Mouse (Mus musculus): ENCODE measurements around the gene Ppp1r27. TPM values are rescaled to one million over a fixed set of nuclear protein-coding genes. Genes with fewer than 3 reads are reported as not detected.

Ppp1r27 gene
- polyA plus RNA-seq, 1 experiment from 2014 or later: 0.57 TPM

- no peak overlapping the region for H3K4me2 ChIP-seq (replicated peaks; ENCODE audit: low read depth, low read length)
- peaks cover 25% of the 10 kb centered on the region for H3K27me3 ChIP-seq (ENCODE audit: insufficient read depth, low read length)
- H3K9me3 ChIP-seq (ENCODE audit: low read length): no peaks in the 10 kb centered on the region
- peaks cover 36% of the 10 kb centered on the region for H3K4me1 ChIP-seq (ENCODE audit: insufficient read depth, low read length)
- H3K36me3 ChIP-seq (ENCODE audit: insufficient read depth, low read length): no peaks in the 10 kb centered on the region
- no peak overlapping the region for H3K9ac ChIP-seq (replicated peaks; ENCODE audit: low read length)
- 79% methylated on average over 3 of the region's 3 CpGs for WGBS
- no peak overlapping the region for H3K4me3 ChIP-seq (ENCODE audit: low read length)
- ATAC-seq (ENCODE audit: low FRiP score, low TSS enrichment): no peak
- H3K27ac ChIP-seq (ENCODE audit: low read length): no peak overlapping the region
Observed at GRCm38 (mm10) chr11:120535804-120536203, 15.1 kb downstream of the Ppp1r27 start.

- H3K9me3 ChIP-seq (ENCODE audit: low read length): no peaks in the 10 kb centered on the region
- peaks cover 29% of the 10 kb centered on the region for H3K27me3 ChIP-seq (ENCODE audit: insufficient read depth, low read length)
- no peak overlapping the region for H3K27ac ChIP-seq (ENCODE audit: low read length)
- no peak overlapping the region for H3K4me2 ChIP-seq (replicated peaks; ENCODE audit: low read depth, low read length)
- H3K4me3 ChIP-seq (ENCODE audit: low read length): no peak overlapping the region
- WGBS: 74% methylated on average over 3 of the region's 3 CpGs
- no peaks in the 10 kb centered on the region for H3K36me3 ChIP-seq (ENCODE audit: insufficient read depth, low read length)
- H3K4me1 ChIP-seq (ENCODE audit: insufficient read depth, low read length): peaks cover 37% of the 10 kb centered on the region
- no peak overlapping the region for H3K9ac ChIP-seq (replicated peaks; ENCODE audit: low read length)
- ATAC-seq (ENCODE audit: low FRiP score, low TSS enrichment): no peak
Observed at GRCm38 (mm10) chr11:120535145-120535544, 15.8 kb downstream of the Ppp1r27 start.

GRCm38 (mm10) chr11:120534093-120534492 is 16.8 kb downstream of the Ppp1r27 start:
- 82% methylated on average over 8 of the region's 8 CpGs for WGBS
- no peak overlapping the region for H3K9ac ChIP-seq (replicated peaks; ENCODE audit: low read length)
- no peak overlapping the region for H3K4me2 ChIP-seq (replicated peaks; ENCODE audit: low read depth, low read length)
- H3K36me3 ChIP-seq (ENCODE audit: insufficient read depth, low read length): no peaks in the 10 kb centered on the region
- H3K27me3 ChIP-seq (ENCODE audit: insufficient read depth, low read length): peaks cover 40% of the 10 kb centered on the region
- no peak for ATAC-seq (ENCODE audit: low FRiP score, low TSS enrichment)
- H3K9me3 ChIP-seq (ENCODE audit: low read length): no peaks in the 10 kb centered on the region
- peaks cover 26% of the 10 kb centered on the region for H3K4me1 ChIP-seq (ENCODE audit: insufficient read depth, low read length)
- H3K4me3 ChIP-seq (ENCODE audit: low read length): no peak overlapping the region
- no peak overlapping the region for H3K27ac ChIP-seq (ENCODE audit: low read length)

- H3K9me3 ChIP-seq (ENCODE audit: low read length): no peaks in the 10 kb centered on the region
- H3K27me3 ChIP-seq (ENCODE audit: insufficient read depth, low read length): peaks cover 52% of the 10 kb centered on the region
- no peaks in the 10 kb centered on the region for H3K36me3 ChIP-seq (ENCODE audit: insufficient read depth, low read length)
- H3K9ac ChIP-seq (replicated peaks; ENCODE audit: low read length): no peak overlapping the region
- 25% methylated on average over 9 of the region's 9 CpGs for WGBS
- no peak overlapping the region for H3K4me3 ChIP-seq (ENCODE audit: low read length)
- no peak overlapping the region for H3K4me2 ChIP-seq (replicated peaks; ENCODE audit: low read depth, low read length)
- no peak overlapping the region for H3K27ac ChIP-seq (ENCODE audit: low read length)
- ATAC-seq (ENCODE audit: low FRiP score, low TSS enrichment): no peak
- H3K4me1 ChIP-seq (ENCODE audit: insufficient read depth, low read length): peaks cover 16% of the 10 kb centered on the region
Observed at GRCm38 (mm10) chr11:120531646-120532045, 19.3 kb downstream of the Ppp1r27 start.

- ATAC-seq (ENCODE audit: low FRiP score, low TSS enrichment): peak; percentile 62
- H3K27ac ChIP-seq (ENCODE audit: low read length): no peak within 1 kb of the TSS
- H3K27me3 ChIP-seq (ENCODE audit: insufficient read depth, low read length): peaks cover 52% of the 10 kb centered on the region
- 10% methylated on average over 53 of the region's 62 CpGs for WGBS
- H3K4me3 ChIP-seq (ENCODE audit: low read length): peak within 1 kb of the TSS; percentile 39
- H3K4me2 ChIP-seq (replicated peaks; ENCODE audit: low read depth, low read length): peak within 1 kb of the TSS; percentile 61
- no peaks in the 10 kb centered on the region for H3K9me3 ChIP-seq (ENCODE audit: low read length)
- H3K9ac ChIP-seq (replicated peaks; ENCODE audit: low read length): peak within 1 kb of the TSS; percentile 64
- peaks cover 16% of the 10 kb centered on the region for H3K4me1 ChIP-seq (ENCODE audit: insufficient read depth, low read length)
- H3K36me3 ChIP-seq (ENCODE audit: insufficient read depth, low read length): no peaks in the 10 kb centered on the region
Observed at GRCm38 (mm10) chr11:120530085-120530964, 20.6 kb downstream of the Ppp1r27 start, which contains the start of gene Gcgr. Gcgr (plus strand) TSS chr11:120530699.

- peaks cover 16% of the 10 kb centered on the region for H3K4me1 ChIP-seq (ENCODE audit: insufficient read depth, low read length)
- H3K4me2 ChIP-seq (replicated peaks; ENCODE audit: low read depth, low read length): no peak overlapping the region
- WGBS: 68% methylated on average over 4 of the region's 4 CpGs
- H3K36me3 ChIP-seq (ENCODE audit: insufficient read depth, low read length): no peaks in the 10 kb centered on the region
- peaks cover 52% of the 10 kb centered on the region for H3K27me3 ChIP-seq (ENCODE audit: insufficient read depth, low read length)
- no peak for ATAC-seq (ENCODE audit: low FRiP score, low TSS enrichment)
- H3K27ac ChIP-seq (ENCODE audit: low read length): no peak overlapping the region
- no peak overlapping the region for H3K9ac ChIP-seq (replicated peaks; ENCODE audit: low read length)
- H3K9me3 ChIP-seq (ENCODE audit: low read length): no peaks in the 10 kb centered on the region
- no peak overlapping the region for H3K4me3 ChIP-seq (ENCODE audit: low read length)
Observed at GRCm38 (mm10) chr11:120528903-120529302, 22.0 kb downstream of the Ppp1r27 start.

- H3K27me3 ChIP-seq (ENCODE audit: insufficient read depth, low read length): peaks cover 48% of the 10 kb centered on the region
Observed at GRCm38 (mm10) chr11:120527690-120528354, 23.1 kb downstream of the Ppp1r27 start.

GRCm38 (mm10) chr11:120525959-120526358 is 25.0 kb downstream of the Ppp1r27 start:
- Histone ChIP-seq H3K27ac (ENCODE audit: low read length) (no peak overlapping the region), H3K36me3 (ENCODE audit: insufficient read depth, low read length) (no peaks in the 10 kb centered on the region), H3K9me3 (ENCODE audit: low read length) (no peaks in the 10 kb centered on the region), H3K4me3 (ENCODE audit: low read length) (no peak overlapping the region), H3K9ac (replicated peaks; ENCODE audit: low read length) (no peak overlapping the region), H3K27me3 (ENCODE audit: insufficient read depth, low read length) (peaks cover 29% of the 10 kb centered on the region), H3K4me2 (replicated peaks; ENCODE audit: low read depth, low read length) (no peak overlapping the region), H3K4me1 (ENCODE audit: insufficient read depth, low read length) (peaks cover 8% of the 10 kb centered on the region)
- WGBS: 91% methylated on average over 2 of the region's 2 CpGs
- no peak for ATAC-seq (ENCODE audit: low FRiP score, low TSS enrichment)

More at GRCm38 (mm10) chr11:120527690-120528354, 23.1 kb downstream of the Ppp1r27 start:
- no peak for ATAC-seq (ENCODE audit: low FRiP score, low TSS enrichment)
- Histone ChIP-seq H3K4me2 (replicated peaks; ENCODE audit: low read depth, low read length) (no peak overlapping the region), H3K36me3 (ENCODE audit: insufficient read depth, low read length) (no peaks in the 10 kb centered on the region), H3K4me3 (ENCODE audit: low read length) (no peak overlapping the region), H3K9me3 (ENCODE audit: low read length) (no peaks in the 10 kb centered on the region), H3K9ac (replicated peaks; ENCODE audit: low read length) (no peak overlapping the region), H3K27ac (ENCODE audit: low read length) (no peak overlapping the region), H3K4me1 (ENCODE audit: insufficient read depth, low read length) (peaks cover 16% of the 10 kb centered on the region)
- WGBS: 78% methylated on average over 9 of the region's 9 CpGs

GRCm38 (mm10) chr11:120522581-120522980 is 28.4 kb downstream of the Ppp1r27 start:
- H3K27me3 ChIP-seq (ENCODE audit: insufficient read depth, low read length): no peaks in the 10 kb centered on the region
- WGBS: 84% methylated on average over 8 of the region's 8 CpGs
- no peaks in the 10 kb centered on the region for H3K36me3 ChIP-seq (ENCODE audit: insufficient read depth, low read length)
- H3K4me2 ChIP-seq (replicated peaks; ENCODE audit: low read depth, low read length): no peak overlapping the region
- H3K9ac ChIP-seq (replicated peaks; ENCODE audit: low read length): no peak overlapping the region
- H3K4me1 ChIP-seq (ENCODE audit: insufficient read depth, low read length): no peaks in the 10 kb centered on the region
- no peak overlapping the region for H3K4me3 ChIP-seq (ENCODE audit: low read length)
- ATAC-seq (ENCODE audit: low FRiP score, low TSS enrichment): no peak
- H3K9me3 ChIP-seq (ENCODE audit: low read length): no peaks in the 10 kb centered on the region
- no peak overlapping the region for H3K27ac ChIP-seq (ENCODE audit: low read length)
